Mouse (Mus musculus): Measurements from ENCODE around the gene Speg.

- TF ChIP-seq ZNF384 (IDR thresholded peaks at IDR 0.05; ENCODE audit: low read depth, low read length) (no peak), CHD2 (IDR thresholded peaks at IDR 0.05; ENCODE audit: low read depth, low read length) (no peak), MAFK (IDR thresholded peaks at IDR 0.05; ENCODE audit: insufficient read depth, low read depth, low read length) (no peak), HCFC1 (IDR thresholded peaks at IDR 0.05; ENCODE audit: borderline replicate concordance, insufficient read depth, low read length) (no peak)
Measured at GRCm38 (mm10) chr1:75455948-75456347, 80.9 kb downstream of the Speg start.

Data from ES-E14 (cell line).